Mouse (Mus musculus) lung, adult 2 months (tissue): Measurements from ENCODE around the gene Gstt2.

Experiments used
- CTCF ChIP-seq: fragments of 200-500 bp; IDR thresholded peaks from 2 replicates; pipeline ENCODE4 v1.5.1; 2011; ENCODE audit warnings: mild to moderate bottlenecking, low read length, control low read depth; ENCODE audit not compliant: insufficient read depth
- POLR2A ChIP-seq: fragments of 200-500 bp; IDR thresholded peaks from 2 replicates; pipeline ENCODE4 v1.6.1; 2011; ENCODE audit warnings: low read depth, mild to moderate bottlenecking, control low read depth, low read length, borderline replicate concordance; ENCODE audit errors: extremely low read depth

DNA sequence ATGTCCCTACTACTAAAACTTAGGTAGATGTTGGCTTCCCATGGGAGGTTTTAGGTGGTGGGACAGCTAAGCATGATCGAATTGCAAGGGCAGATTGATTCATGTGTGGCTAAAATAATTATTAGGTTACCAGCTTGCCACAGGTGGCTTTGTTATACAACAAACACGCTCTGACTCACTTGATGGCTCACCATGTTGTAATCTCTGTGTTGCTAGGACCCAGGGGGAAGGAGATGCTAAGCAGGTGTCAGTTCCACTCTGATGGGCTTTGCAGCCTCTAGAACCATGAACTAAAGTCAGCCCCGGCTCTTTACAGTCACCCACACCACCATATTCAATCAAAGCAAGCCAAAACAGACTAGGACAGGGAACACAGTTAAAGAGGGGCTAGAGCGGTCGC, 17.3 kb downstream of the Gstt2 start:
- TF ChIP-seq CTCF (no peak), POLR2A (no peak)
